Mouse (Mus musculus) ES-CJ7 (cell line): ENCODE results near the gene Tbc1d5.
A peak's percentile ranks its signal among the peaks of the same experiment; 100 is the strongest.

Source experiments
- DNase-seq: peaks from one replicate; pipeline ENCODE4 v3.0.0; 2011; ENCODE audit warnings: low read depth, low spot score

Gene Tbc1d5

GRCm38 (mm10) chr17:51179195-51179953 lies at the start of gene Tbc1d5:
TSS of gene Tbc1d5 (minus strand) at chr17:51179352.
- peak; percentile 74 for DNase-seq

GRCm38 (mm10) chr17:51226056-51226455 lies 46.9 kb upstream of the Tbc1d5 start:
- no peak for DNase-seq

DNA sequence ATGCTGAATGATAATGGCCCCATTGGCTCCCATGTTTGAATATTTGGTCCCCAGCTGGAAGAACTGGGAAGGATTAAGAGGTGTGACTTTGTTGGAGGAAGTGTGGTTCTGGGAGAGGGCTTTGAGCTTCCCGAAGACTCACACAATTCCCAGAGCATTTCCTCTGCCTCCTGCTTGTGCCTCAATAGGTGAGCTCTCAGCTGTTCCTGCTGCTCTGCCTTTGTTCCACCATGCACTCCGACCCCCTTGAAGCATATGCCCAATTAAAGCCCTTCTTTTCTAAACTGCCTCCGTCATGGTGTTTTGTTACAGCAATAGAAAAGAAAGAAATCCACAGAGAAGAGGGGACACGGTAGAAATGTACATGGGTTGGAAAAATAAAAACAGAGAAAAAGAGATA lies 44.0 kb upstream of the Tbc1d5 start:
- DNase-seq, result no peak

GRCm38 (mm10) chr17:51221075-51221474 lies 41.9 kb upstream of the Tbc1d5 start:
- no peak for DNase-seq

GRCm38 (mm10) chr17:51219897-51220296 lies 40.7 kb upstream of the Tbc1d5 start:
- DNase-seq, result no peak

DNA sequence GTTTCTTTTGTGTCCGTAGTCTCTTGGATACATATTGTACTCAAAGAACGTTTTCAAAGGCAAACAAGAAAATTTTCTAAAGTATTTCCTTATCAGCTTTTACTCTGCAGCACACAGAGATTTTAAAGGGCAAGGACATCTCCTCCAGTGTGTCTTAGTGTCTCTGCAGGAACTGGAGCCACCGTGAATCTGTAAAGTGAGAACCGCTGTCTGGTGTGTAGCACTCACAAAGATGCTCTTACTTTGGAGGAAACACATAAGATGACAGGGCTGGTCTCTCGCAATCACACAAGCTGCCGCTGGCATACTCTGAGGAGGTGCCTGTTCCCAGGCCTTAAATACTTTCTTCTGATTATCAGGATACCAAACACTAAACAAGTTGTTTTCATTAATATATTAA lies 37.3 kb upstream of the Tbc1d5 start:
- no peak for DNase-seq

DNA sequence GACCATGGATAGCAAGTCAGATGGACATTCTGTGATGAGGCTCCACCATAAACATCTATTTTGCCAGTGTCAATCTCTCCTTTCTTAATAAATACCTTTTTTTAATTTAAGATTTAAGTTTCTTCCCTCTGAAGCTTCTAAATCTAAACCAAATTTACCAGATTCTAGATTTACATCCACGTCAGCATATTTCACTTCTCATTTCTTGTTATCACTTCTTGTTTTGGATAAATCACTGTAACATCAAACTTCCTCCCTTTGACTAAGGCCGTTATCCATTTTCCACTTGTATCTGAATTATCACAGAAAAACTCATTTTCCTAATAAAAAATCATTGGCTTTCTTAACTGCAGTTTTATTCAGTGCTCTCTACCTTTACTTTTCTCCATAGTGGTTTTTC lies 30.4 kb upstream of the Tbc1d5 start:
- DNase-seq, result no peak

DNA sequence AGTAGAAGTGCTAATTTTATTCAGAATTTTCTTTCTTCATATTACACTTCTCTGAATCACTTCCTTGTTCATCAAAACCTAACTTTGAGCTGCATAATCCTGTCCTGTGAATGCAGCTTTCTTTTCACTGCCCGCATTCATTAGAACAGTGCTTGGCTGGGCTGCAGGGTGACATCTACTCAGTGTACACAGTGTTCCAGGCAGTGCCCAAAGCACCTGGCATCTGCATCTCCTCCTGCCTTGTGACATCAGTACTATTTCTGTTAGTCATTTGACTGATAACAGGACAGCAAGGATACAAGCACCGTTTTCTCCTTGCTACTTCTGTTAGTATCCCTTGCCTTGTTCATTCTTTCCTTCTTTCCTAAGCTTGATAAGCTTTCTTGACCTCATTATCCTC lies 25.5 kb upstream of the Tbc1d5 start:
- no peak for DNase-seq

GRCm38 (mm10) chr17:51195561-51195960 lies 16.4 kb upstream of the Tbc1d5 start:
- DNase-seq, result no peak

GRCm38 (mm10) chr17:51194787-51195186 lies 15.6 kb upstream of the Tbc1d5 start:
- DNase-seq, result no peak

- no peak for DNase-seq
Observed at GRCm38 (mm10) chr17:51191381-51191780, 12.2 kb upstream of the Tbc1d5 start.

DNA sequence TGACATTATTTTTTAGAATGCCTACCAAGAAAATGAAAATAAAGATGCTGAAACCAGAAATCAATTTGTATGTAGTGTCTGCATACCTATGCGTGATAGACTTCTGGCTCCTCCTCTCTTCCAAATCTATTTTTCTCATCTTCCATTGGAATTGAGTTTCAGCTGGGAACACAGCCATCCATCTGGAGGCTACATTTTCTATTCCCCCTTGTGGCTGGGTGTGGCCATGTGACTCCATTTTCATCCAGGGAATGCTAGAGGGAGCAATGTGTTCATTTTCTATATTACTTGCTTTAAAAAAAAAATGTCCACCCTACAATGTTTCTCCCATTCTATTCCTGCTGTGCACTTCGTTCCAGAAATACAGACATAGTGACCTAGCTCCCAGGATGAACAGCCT lies 3.6 kb upstream of the Tbc1d5 start:
- no peak for DNase-seq

- DNase-seq, result peak; percentile 58
Observed at GRCm38 (mm10) chr17:51178491-51179194, 509 bp downstream of the Tbc1d5 start.

DNA sequence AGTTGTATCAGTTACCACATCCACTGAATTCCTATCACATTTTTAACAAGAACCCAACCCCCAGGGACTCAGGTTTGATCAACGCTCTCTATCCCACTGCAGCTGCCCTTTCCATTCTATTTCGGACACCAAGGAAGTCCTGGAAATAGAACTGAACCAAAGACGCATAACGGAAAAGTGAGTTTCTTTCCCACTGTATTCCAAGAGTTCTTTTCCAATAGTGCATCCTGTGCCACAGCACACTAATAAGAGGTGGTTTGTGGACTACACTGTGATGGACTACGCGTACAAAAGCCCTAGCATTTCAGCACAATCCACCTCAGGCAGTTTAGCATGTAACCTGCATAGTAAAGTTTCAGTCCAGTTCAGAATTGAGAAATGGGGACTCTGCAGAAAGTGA lies 1.2 kb downstream of the Tbc1d5 start:
- no peak for DNase-seq

DNA sequence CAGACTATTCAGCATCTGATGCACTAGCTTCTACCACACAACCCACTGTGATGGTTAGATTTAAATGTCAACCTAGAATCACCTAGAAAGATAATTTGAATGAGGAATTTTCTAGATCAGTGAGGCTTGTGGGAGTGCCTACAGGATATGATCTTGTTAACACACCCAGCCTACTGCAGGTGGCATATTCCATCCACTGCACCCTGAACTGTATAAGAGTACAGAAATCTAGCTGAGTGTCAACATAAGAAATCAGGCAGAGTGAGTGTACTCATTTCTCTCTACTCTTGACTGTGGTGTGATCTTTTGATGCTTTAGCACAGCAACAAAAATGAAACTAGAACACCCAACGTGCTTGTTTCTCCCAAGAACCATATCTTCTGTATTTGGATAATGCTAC lies 6.8 kb downstream of the Tbc1d5 start:
- no peak for DNase-seq

DNA sequence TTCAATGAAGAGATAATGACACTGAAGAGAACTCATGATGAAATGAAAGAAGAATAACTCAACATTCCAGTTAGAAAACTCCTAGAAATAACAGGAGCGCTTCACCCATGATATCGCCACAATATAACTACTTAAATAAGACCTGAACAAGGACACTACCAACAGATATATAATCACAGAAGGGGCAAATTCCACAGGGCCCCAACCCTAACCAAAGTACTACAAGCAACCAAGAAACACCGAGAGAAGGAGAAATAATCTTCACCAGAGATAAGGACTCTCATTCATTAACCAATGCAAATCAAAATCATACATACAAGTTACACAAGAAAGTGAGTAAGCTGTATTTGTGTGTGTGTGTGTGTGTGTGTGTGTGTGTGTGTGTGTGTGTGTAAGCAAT lies 7.6 kb downstream of the Tbc1d5 start:
- DNase-seq, result no peak

DNA sequence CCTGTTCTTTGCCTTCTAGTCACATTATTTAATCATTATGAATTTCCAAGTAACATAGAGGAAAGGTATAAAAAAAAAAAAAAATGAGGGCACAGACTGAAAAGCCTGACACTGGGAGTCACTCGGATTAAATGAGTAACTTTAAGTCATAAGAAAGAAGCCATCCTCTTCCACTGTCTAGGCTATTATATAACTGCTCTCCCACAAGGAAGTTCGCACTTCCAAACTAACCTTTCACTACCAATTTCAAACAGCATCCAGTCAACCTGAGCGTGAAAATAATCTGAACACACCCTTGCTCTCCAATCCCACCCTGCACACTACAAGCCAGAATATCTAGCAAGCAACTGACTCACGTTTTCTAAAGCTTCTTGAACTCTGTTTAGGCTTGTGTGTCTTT lies 9.2 kb downstream of the Tbc1d5 start:
- no peak for DNase-seq

GRCm38 (mm10) chr17:51162366-51162765 lies 16.8 kb downstream of the Tbc1d5 start:
- no peak for DNase-seq

- DNase-seq, result peak; percentile 24
Observed at GRCm38 (mm10) chr17:51159261-51159660, 19.9 kb downstream of the Tbc1d5 start.

DNA sequence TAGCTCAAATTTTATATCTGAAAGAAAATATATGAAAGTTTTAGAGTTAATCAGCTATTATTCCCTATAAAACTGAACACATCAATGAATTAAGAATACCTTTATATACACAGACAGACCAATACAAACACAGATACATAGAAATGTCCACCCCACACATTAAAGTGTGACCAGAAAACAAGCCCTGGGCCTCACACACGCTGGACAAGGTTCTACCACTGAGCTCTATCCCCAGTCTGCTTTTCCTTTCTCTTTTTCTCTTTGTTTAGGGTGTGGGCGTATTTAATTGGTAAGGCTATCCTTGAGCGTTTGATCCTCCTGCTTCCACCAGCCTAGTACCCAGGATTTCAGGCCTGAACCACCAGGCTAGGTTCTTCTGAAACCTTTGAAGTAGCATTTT lies 28.2 kb downstream of the Tbc1d5 start:
- no peak for DNase-seq

DNA sequence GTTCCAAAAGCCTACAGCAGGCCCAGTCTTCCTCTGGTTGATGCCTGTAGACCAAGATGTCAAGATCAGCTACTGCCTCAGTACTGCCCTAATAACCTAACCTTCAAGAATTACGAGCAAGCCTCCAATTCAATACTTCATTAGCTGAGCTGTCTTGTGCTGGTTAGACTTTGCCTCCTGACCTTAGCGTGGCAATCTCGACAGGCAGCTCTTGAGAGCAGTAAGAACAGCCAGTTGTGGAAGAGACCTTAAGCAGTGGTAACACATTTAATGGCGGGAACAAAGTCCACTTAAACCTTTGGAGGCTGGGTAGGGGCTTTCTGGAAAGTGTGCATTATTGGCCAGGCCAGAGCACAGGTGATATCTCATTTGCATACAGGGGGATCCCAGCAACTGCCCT lies 34.2 kb downstream of the Tbc1d5 start:
- no peak for DNase-seq

GRCm38 (mm10) chr17:51142095-51142494 lies 37.1 kb downstream of the Tbc1d5 start:
- DNase-seq, result no peak

DNA sequence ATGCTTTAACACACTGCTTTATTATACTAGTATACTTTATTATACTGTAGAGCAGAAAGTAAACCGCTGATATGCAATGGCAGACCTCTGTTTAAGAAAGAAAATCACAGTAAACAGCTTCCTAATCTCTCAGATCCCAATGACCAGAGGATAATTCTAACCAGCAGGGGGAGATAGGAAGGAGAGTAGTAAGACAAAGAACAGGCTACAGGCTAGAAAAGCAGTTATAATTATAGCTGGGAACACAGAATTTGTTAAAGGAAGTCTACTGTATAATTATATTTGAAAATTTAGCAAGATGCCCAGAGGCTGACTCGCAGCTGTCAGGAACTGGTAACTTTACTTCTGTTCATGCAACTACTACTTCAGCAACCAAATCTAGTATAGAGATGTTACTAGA lies 68.0 kb downstream of the Tbc1d5 start:
- peak; percentile 30 for DNase-seq
